Mouse (Mus musculus) kidney, adult 2 months (tissue): ENCODE measurements around the gene Ttll11.

Source experiments
- CTCF ChIP-seq: fragments of 200-500 bp; conservative IDR thresholded peaks from 2 replicates; pipeline ENCODE4 v1.5.1; 2011; ENCODE audit warnings: low read depth, mild to moderate bottlenecking, control low read depth, low read length, moderate library complexity, mixed read lengths; ENCODE audit not compliant: insufficient read depth, insufficient read length
- POLR2A ChIP-seq: fragments of 200-500 bp; IDR thresholded peaks from one replicate; pipeline ENCODE4 v1.6.1; 2011; ENCODE audit warnings: low read depth, low read length, control low read depth

DNA sequence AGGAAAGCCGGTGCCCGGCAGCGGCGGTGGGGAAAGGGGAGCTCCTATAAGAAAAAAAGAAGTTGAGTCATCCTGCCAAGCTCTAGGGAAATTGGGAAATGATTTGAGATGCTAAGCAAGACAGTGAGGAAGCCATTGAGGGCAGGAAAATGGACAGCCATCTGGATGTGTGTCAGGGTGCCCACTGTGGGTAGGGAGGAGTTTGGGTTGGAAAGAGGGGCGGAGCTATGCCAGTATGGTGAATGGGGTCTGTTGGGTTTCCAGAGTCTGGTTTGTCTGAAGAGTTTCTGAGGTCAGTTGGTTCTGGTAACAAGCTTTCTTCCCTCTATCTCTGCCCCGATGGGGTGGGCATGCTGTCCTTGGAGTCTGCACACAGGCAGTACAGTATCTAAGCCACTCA, 256.4 kb downstream of the Ttll11 start:
- TF ChIP-seq CTCF (no peak), POLR2A (no peak)
